Mouse (Mus musculus): ENCODE measurements around the gene Schip1.

Gene Schip1

GRCm38 (mm10) chr3:68138833-68139627, 74.4 kb downstream of the Schip1 start:
- no peak for DNase-seq

GRCm38 (mm10) chr3:68150688-68151087, 86.1 kb downstream of the Schip1 start:
- DNase-seq = no peak

GRCm38 (mm10) chr3:68160175-68160574, 95.6 kb downstream of the Schip1 start:
- DNase-seq = no peak

DNA sequence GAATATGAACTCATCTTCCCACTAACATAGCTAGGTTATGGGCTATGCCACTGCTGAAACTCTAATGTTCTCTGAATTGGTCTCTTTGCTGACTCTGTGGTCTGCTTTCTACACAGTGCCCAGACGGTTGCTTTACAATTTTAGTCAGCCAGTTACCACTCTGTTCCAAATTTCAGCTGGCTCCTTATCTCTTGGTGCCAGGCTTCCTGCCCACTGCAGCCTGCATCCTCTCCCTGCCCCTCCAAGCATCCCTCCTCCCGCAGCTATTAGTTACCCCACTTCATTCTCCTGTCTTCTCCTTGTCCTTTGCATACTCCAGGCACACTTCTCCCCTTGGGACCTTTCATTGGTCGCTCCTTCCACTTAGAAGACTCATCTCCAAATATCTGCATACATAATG, 96.2 kb downstream of the Schip1 start:
- no peak for DNase-seq

GRCm38 (mm10) chr3:68178248-68178647, 113.6 kb downstream of the Schip1 start:
- DNase-seq = no peak

- DNase-seq = no peak
Observed at GRCm38 (mm10) chr3:68187471-68187870, 122.9 kb downstream of the Schip1 start.

DNA sequence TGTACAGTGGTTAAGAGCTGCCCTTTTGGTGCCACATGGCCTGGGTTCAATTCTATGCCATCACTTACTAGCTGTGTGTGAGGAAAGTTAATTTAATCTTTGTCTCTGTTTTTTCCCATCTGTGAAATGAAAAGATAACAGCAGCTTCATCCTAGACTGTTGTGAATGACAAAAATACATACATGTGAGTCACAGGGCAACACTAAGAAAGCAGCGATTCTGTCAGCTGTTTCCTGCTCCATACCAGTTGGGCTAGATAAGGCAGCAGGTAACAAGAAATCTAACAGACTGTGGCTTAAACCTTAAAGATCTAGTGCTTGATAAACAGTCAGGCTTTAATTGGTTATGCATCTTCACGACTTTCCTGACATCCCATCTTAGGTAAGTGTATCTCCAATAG, 124.5 kb downstream of the Schip1 start:
- no peak for DNase-seq

DNA sequence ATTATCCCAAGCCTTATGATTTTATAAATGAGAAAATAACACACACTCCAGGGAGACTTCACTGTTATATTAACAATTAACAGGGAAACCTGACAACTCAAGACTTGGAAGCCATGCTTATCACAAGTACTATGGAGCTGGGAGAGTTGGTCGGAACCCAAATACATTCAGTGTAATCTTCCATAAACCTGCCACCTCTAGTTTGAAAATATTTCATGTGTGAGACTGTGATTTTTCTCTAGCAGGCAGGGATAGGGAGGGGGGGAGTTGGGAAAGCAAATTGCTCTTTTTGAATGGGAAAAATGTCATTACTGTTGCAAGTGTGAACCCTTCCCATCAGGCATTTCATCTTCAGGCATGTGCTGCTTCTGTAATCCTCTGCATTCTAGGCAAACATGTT, 132.3 kb downstream of the Schip1 start:
- no peak for DNase-seq

- no peak for DNase-seq
Observed at GRCm38 (mm10) chr3:68201214-68201613, 136.6 kb downstream of the Schip1 start.

DNA sequence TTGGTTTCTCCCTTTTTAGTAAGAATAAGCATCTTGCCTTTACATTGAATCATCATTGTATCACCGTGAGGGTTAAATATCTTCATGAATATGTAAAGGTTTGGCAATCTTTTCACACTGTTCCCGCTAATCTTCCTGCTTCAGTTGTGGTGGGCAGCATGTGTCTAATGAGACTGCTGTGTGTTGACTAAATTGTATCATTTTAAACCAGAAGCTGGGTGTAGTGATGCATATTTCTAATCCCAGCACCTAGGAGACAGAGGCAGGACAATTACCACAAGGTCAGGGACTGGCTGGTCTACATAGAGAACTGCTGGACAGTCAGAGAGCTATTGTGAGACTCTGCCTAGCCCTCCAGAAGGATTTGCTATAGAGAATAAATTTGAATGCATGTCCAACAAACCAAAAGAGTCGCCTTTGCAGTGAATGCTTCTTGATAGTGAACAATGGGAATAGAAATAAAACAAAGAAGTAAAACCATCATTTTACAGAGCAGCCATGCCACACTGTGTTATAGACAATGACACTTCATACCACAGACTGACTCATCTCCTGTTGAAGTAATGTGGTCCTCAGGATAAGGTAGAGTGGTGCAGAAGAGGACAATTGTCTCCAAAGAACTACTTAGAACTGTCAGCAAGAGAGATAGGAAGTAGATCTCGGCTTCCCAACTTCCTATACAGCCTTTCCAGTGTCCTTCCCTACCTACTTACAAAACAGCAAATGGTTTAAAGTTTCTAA, 137.7 kb downstream of the Schip1 start:
- no peak for DNase-seq

- DNase-seq = no peak
Observed at GRCm38 (mm10) chr3:68203934-68204467, 139.4 kb downstream of the Schip1 start.

DNA sequence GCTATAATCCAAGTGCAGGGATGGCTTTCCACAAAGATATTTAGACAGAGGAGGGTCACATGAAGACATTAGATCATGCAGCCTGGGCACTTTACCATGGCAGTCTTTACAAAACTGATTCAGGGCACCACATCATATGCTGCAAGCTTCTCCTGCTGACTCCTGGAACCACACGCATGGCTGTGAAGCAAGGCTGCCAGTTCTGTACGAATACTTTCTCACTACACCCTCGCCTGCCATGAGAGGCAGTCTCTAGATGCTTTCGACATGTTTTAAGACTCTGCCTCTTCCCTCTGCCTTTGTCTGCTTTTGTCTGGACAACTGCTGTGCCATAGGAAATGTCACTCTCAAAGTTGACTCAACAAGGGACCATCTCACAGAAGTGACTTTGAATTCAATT, 145.8 kb downstream of the Schip1 start:
- DNase-seq = no peak

- DNase-seq = no peak
Observed at GRCm38 (mm10) chr3:68221452-68221851, 156.8 kb downstream of the Schip1 start.

- DNase-seq = no peak
Observed at GRCm38 (mm10) chr3:68239887-68240286, 175.3 kb downstream of the Schip1 start.

GRCm38 (mm10) chr3:68243239-68243638, 178.6 kb downstream of the Schip1 start:
- DNase-seq = no peak

GRCm38 (mm10) chr3:68246154-68246553, 181.6 kb downstream of the Schip1 start:
- no peak for DNase-seq

DNA sequence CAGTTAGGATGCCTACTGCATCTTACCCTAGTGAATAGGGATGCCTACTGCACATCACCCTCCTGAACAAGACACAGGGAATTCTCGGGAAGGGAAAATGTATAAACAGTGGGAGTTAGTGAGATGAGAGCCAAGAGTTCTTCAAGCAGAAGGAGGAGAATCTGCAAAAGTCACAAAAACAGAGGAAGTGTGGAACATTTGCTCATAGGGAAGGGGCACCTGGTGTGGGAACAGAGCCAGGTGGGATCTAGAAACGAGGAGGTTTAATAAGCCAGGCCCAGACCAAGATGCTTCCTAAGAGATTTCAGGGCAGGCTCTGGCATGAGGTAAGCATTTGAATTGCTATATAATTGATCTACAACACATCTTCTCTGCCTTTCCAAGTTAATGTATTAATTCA, 186.0 kb downstream of the Schip1 start:
- no peak for DNase-seq

- no peak for DNase-seq
Observed at GRCm38 (mm10) chr3:68252335-68252734, 187.7 kb downstream of the Schip1 start.

DNA sequence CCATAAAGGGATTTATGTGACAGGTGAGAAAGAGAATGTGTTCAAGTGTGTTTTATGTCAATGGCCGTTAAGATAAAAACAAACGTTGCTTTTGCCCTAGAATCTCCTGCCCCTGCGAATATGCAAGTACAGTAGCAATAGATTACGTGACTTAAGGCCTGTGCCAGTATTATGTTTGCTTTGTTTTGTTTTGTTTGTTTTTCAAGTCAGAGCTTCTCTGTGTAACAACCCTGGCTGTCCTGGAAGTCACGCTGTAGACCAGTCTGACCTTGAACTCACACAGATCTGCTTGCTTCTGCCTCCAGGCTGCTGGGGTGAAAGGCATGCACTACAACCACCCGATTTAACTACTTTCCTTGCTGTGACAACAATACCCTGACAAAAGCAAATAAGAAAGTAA, 197.7 kb downstream of the Schip1 start:
- no peak for DNase-seq

DNA sequence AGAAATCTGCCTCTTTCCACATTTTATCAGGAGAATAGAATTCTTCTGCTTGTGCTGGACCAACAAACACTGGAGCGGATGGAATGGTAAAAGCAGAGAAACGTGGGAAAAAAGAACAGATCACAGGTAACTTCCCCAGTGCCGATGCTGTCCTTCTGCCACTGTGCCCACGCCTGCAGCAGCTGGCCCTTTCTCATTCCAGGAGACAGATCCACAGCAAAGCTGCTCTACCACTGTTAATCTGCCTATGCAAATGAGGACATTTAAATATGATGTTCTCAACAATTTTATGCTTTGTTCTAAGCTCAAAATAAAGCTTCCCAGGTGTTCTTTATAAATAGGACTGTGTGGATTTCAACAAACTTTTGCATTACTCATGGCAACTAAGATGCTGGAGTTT, 203.3 kb downstream of the Schip1 start:
- no peak for DNase-seq

DNA sequence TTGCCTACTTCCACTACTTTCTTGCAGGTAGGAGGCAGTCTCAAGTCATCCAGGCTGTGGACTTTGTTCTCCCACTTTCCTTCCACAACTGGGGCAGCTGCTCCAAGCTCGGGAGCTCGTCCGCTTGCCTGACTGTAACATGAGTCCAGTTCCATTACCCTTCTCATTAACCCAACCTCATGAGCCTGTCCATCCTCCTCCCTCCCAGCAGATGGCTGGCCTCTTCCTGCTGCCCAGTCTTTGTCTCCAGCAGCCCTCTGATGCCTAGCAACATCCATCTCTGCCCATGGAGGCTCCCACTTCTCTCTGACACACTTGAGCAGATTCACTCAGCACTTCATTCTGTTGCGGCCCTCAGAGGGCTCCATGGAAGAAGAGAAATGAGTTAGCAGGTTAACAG, 204.6 kb downstream of the Schip1 start:
- DNase-seq = no peak

GRCm38 (mm10) chr3:68270246-68270645, 205.6 kb downstream of the Schip1 start:
- no peak for DNase-seq

GRCm38 (mm10) chr3:68271457-68271856, 206.9 kb downstream of the Schip1 start:
- DNase-seq = no peak

- DNase-seq = no peak
Observed at GRCm38 (mm10) chr3:68271881-68272280, 207.3 kb downstream of the Schip1 start.
